Mouse (Mus musculus) olfactory bulb, adult 2 months (tissue): ENCODE measurements around the gene Gm27029. TPM values are rescaled to one million over a fixed set of nuclear protein-coding genes. Genes with fewer than 3 reads are reported as not detected.
"Not testable (repeated sequence)": the region's sequence is repeated elsewhere in the genome, so short reads cannot be mapped to it uniquely, and the experiment has no call there.

Experiments used
- H3K27ac ChIP-seq: fragments of 200-500 bp; 2 replicates; pipeline ENCODE4 v1.5.1; 2012; ENCODE audit warnings: low read depth, low read length; ENCODE audit not compliant: insufficient read depth
- H3K4me1 ChIP-seq: fragments of 200-500 bp; 2 replicates; pipeline ENCODE4 v1.6.1; 2012; ENCODE audit warnings: low read length; ENCODE audit not compliant: control insufficient read depth, insufficient read depth
- H3K4me3 ChIP-seq: fragments of 200-500 bp; 2 replicates; pipeline ENCODE4 v1.5.1; 2012; ENCODE audit warnings: mild to moderate bottlenecking, low read depth, low read length, moderate library complexity; ENCODE audit not compliant: insufficient read depth
- CTCF ChIP-seq: fragments of 200-500 bp; IDR thresholded peaks from 2 replicates; pipeline ENCODE4 v1.5.1; 2012; ENCODE audit warnings: low read depth, mild to moderate bottlenecking, low read length, moderate library complexity; ENCODE audit not compliant: insufficient read depth
- POLR2A ChIP-seq: fragments of 200-500 bp; IDR thresholded peaks from 2 replicates; pipeline ENCODE4 v1.6.1; 2012; ENCODE audit warnings: mild to moderate bottlenecking, low read depth, low read length, moderate library complexity; ENCODE audit not compliant: insufficient read depth
- WGBS: fragments of 180-500 bp; shearing (Covaris S2); methylation state at CpG from one replicate; pipeline ENCODE4 v1.1.7; 2018; 5-methylcytosine and 5-hydroxymethylcytosine counted together
- polyA plus RNA-seq: library from polyadenylated mRNA; stranded (reverse); fragments of >200 nt; gene quantifications from 2 replicates; pipeline ENCODE4 v1.2.4, GENCODE M21; 2012; ENCODE audit warnings: low replicate concordance; ENCODE audit not compliant: missing spikeins, insufficient read depth, insufficient read length

The Gm27029 gene
- polyA plus RNA-seq = not detected in 2 replicates

GRCm38 (mm10) chr11:101424105-101424851 lies at the start of gene Gm27029:
Gene Gm27029 (minus strand): TSS chr11:101424796.
- Histone ChIP-seq H3K27ac (peak within 1 kb of the TSS; percentile 43; the same call in 1 of the 2 replicates), H3K4me1 (peaks cover 9% of the 10 kb centered on the region), H3K4me3 (peak within 1 kb of the TSS; percentile 70)
- TF ChIP-seq CTCF (no peak), POLR2A (no peak)
- WGBS = 4% methylated on average over 23 of the region's 23 CpGs

GRCm38 (mm10) chr11:101474298-101474697 lies 49.7 kb upstream of the Gm27029 start:
- Histone ChIP-seq H3K27ac (no peak overlapping the region), H3K4me1 (peaks cover 8% of the 10 kb centered on the region), H3K4me3 (no peak overlapping the region)
- no peak for TF ChIP-seq CTCF
- TF ChIP-seq POLR2A = no peak
- WGBS = 47% methylated on average over 5 of the region's 5 CpGs

- not testable (repeated sequence) for H3K27ac ChIP-seq, H3K4me1 ChIP-seq, H3K4me3 ChIP-seq
- 91% methylated on average over 1 of the region's 1 CpGs for WGBS
These were observed 49.1 kb upstream of the Gm27029 start for GRCm38 (mm10) chr11:101473686-101474085.

GRCm38 (mm10) chr11:101472336-101472735 lies 47.7 kb upstream of the Gm27029 start:
- TF ChIP-seq CTCF (no peak), POLR2A (no peak)
- Histone ChIP-seq H3K4me3 (no peak overlapping the region), H3K4me1 (peaks cover 6% of the 10 kb centered on the region), H3K27ac (no peak overlapping the region)
- 64% methylated on average over 7 of the region's 7 CpGs for WGBS

GRCm38 (mm10) chr11:101471926-101472325 lies 47.3 kb upstream of the Gm27029 start:
- 46% methylated on average over 3 of the region's 3 CpGs for WGBS
- H3K27ac ChIP-seq = no peak overlapping the region
- H3K4me3 ChIP-seq = no peak overlapping the region
- TF ChIP-seq POLR2A = no peak
- TF ChIP-seq CTCF = no peak
- H3K4me1 ChIP-seq = peaks cover 4% of the 10 kb centered on the region

GRCm38 (mm10) chr11:101470206-101470605 lies 45.6 kb upstream of the Gm27029 start:
- peaks cover 9% of the 10 kb centered on the region for H3K4me1 ChIP-seq
- TF ChIP-seq CTCF (no peak), POLR2A (no peak)
- WGBS = 41% methylated on average over 7 of the region's 7 CpGs
- H3K4me3 ChIP-seq = no peak overlapping the region
- H3K27ac ChIP-seq = no peak overlapping the region

- 0 out of 2 replicates have a peak overlapping the region, but pooled peaks have one; percentile 58 for H3K4me3 ChIP-seq
- no peak for TF ChIP-seq CTCF
- TF ChIP-seq POLR2A = no peak
- WGBS = 25% methylated on average over 4 of the region's 4 CpGs
- peaks cover 16% of the 10 kb centered on the region for H3K4me1 ChIP-seq
- H3K27ac ChIP-seq = no peak overlapping the region
These were observed 44.6 kb upstream of the Gm27029 start for GRCm38 (mm10) chr11:101469155-101469554.

GRCm38 (mm10) chr11:101468731-101469130 lies 44.1 kb upstream of the Gm27029 start:
- 0 out of 2 replicates have a peak overlapping the region, but pooled peaks have one; percentile 16 for H3K27ac ChIP-seq
- TF ChIP-seq CTCF (no peak), POLR2A (no peak)
- 6% methylated on average over 13 of the region's 13 CpGs for WGBS
- H3K4me3 ChIP-seq = peak overlapping the region; percentile 58
- peaks cover 19% of the 10 kb centered on the region for H3K4me1 ChIP-seq

GRCm38 (mm10) chr11:101468263-101468688 lies 43.7 kb upstream of the Gm27029 start:
- peak overlapping the region; percentile 16; the same call in 1 of the 2 replicates for H3K27ac ChIP-seq
- TF ChIP-seq CTCF (no peak), POLR2A (0 out of 2 replicates have a peak, but pooled peaks have one; percentile 14)
- peak overlapping the region; percentile 58 for H3K4me3 ChIP-seq
- H3K4me1 ChIP-seq = peaks cover 21% of the 10 kb centered on the region
- WGBS = under 1% methylated on average over 31 of the region's 31 CpGs
